Mouse (Mus musculus) gastrocnemius, postnatal 25 days (tissue): ENCODE measurements around the gene Vmn2r70. TPM values are rescaled to one million over a fixed set of nuclear protein-coding genes. Genes with fewer than 3 reads are reported as not detected.

Experiments used
- DNase-seq: peaks from one replicate; pipeline ENCODE4 v3.0.0; 2022
- long read RNA-seq, 2 experiments: library from polyadenylated mRNA; stranded (forward); transcript quantifications; one replicate each; pipeline ENCODE4 v2.0.0; 2021
- total RNA-seq, 2 experiments: library from RNA; stranded (reverse); gene quantifications; 1 replicate in 1 of 2; 2 replicates in 1 of 2; pipeline ENCODE4 v1.2.3; 2021

Gene Vmn2r70
- total RNA-seq, result not detected
- long read RNA-seq, experiment 1, result 0 reads
- long read RNA-seq, experiment 2, result 0 reads

DNA sequence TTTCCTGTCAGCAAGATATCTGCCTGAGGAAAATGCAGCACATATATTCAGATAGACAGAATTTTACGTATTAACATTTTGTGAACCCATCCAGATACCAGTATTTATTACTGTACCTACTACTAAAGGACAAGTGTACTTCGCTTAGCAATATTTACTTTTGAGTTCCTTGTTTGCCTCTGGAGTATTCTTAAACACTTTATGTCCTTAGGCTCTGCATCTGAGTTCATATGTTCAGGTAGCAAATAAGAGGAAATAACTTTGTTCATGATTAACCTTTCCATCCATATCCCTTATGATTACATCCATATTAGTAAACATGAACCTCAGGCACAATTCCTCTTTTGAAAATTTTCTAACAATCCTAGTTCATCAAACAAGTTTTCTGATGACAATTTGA lies at the start of gene Vmn2r70:
Vmn2r70 (minus strand) TSS at position 101 of the 400 bp plus-strand sequence.
- no peak for DNase-seq

DNA sequence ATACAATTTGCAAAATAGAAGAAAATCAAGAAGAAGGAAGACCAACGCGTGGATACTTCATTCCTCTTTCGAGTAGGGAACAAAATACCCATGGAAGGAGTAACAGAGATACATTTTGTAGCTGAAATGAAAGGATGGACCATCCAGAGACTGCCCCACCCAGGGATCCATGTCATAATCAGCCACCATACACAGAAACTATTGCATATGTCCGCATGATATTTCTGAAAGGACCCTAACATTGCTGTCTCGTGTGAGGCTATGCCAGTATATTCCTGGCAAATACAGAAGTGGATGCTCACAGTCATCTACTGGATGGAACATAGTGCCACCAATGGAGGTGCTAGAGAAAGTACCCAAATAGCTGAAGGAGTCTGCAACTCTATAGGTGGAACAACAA lies 6.2 kb downstream of the Vmn2r70 start, which contains the start of gene Vmn2r71:
Vmn2r71 (plus strand) TSS at position 301 of the 400 bp plus-strand sequence.
- DNase-seq, result no peak

DNA sequence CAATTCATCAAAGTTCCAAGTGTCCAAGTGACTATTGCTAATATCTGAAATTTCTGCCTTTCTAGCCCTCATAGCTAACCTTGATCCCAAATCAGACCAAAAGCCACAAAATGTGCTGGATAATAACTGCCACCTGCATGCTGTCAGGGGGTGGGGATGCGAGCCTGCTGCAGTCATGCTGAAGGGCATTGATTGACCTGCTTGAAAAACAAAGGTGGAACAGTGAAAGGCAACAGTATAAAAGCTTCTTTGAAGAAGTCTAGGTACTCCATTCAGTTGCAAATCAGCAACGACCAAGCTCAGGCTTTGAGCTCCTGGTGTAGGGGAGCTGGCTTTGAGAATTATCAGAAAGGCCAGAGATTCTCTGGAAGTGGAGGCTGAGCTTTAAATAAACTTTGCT lies 25.9 kb downstream of the Vmn2r70 start:
- no peak for DNase-seq

DNA sequence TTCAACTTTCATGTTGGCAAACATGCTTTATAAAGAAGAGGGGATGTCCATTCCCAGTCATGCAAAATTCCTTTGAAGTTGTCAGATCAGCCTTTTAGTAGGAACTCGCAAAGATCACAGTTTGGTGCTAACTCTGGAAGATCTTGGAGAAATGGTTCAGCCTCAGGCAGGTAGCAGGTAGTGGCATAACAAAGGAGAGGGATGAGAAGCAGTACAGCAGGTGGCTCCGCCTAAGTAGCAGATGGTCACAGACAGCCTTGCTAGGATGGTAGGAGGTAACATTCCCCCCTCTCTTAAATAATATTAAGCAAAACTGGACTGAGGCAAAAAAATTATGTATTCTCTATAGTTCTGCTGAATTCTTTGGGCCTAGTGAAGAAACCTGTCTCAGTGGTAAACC lies 26.9 kb downstream of the Vmn2r70 start:
- DNase-seq, result no peak

Other genes starting within 250 kb of the Vmn2r70 start
- not detected for gene Vmn2r69, start 153.3 kb downstream of the Vmn2r70 start, total RNA-seq
- not detected for gene Vmn2r71, start 6.1 kb downstream of the Vmn2r70 start, total RNA-seq
- not detected for gene Vmn2r72, start 185.9 kb upstream of the Vmn2r70 start, total RNA-seq